Mouse (Mus musculus) limb, embryonic 14.5 days (tissue): ENCODE data around the gene Hist1h2be. TPM values are rescaled to one million over a fixed set of nuclear protein-coding genes. Genes with fewer than 3 reads are reported as not detected.
"Not testable (repeated sequence)": the region's sequence is repeated elsewhere in the genome, so short reads cannot be mapped to it uniquely, and the experiment has no call there.

ENCODE experiments used
- ATAC-seq: fragments of 200-750 bp; cut with Nextera tagmentation; 2 replicates; pipeline ENCODE4 v1.8.0; 2017; ENCODE audit warnings: low read depth, moderate number of reproducible peaks, moderate TSS enrichment; ENCODE audit not compliant: low FRiP score
- DNase-seq: peaks from one replicate; pipeline ENCODE4 v3.0.0-alpha.2; 2015; ENCODE audit warnings: low spot score
- H3K27ac ChIP-seq: fragments of 300-500 bp; sonication (generic); replicated peaks from 2 replicates; pipeline ENCODE4 v1.5.1; 2014; ENCODE audit warnings: low read depth, mild to moderate bottlenecking, low read length, moderate library complexity, mixed read lengths
- H3K27me3 ChIP-seq: fragments of 300-500 bp; sonication (generic); 2 replicates; pipeline ENCODE4 v1.6.1; 2014; ENCODE audit warnings: low read length, mixed read lengths; ENCODE audit not compliant: control insufficient read depth, insufficient read depth
- H3K36me3 ChIP-seq: fragments of 300-500 bp; sonication (generic); 2 replicates; pipeline ENCODE4 v1.6.1; 2014; ENCODE audit warnings: mild to moderate bottlenecking, low read length, moderate library complexity, mixed read lengths; ENCODE audit not compliant: control insufficient read depth, insufficient read depth
- H3K4me1 ChIP-seq: fragments of 300-500 bp; sonication (generic); 2 replicates; pipeline ENCODE4 v1.6.1; 2014; ENCODE audit warnings: antibody characterized with exemption, low read length, mixed read lengths; ENCODE audit not compliant: control insufficient read depth, insufficient read depth
- H3K4me2 ChIP-seq: fragments of 300-500 bp; sonication (generic); replicated peaks from 2 replicates; pipeline ENCODE4 v1.6.1; 2014; ENCODE audit warnings: low read depth, mild to moderate bottlenecking, low read length, moderate library complexity; ENCODE audit not compliant: severe bottlenecking
- H3K4me3 ChIP-seq: fragments of 300-500 bp; sonication (generic); replicated peaks from 2 replicates; pipeline ENCODE4 v1.5.1; 2014; ENCODE audit warnings: low read length
- H3K9ac ChIP-seq: fragments of 300-500 bp; sonication (generic); 2 replicates; pipeline ENCODE4 v1.6.1; 2014; ENCODE audit warnings: mild to moderate bottlenecking, low read depth, low read length, moderate library complexity; ENCODE audit not compliant: severe bottlenecking
- H3K9me3 ChIP-seq: fragments of 300-500 bp; sonication (generic); 2 replicates; pipeline ENCODE4 v1.6.1; 2016; ENCODE audit warnings: low read length; ENCODE audit not compliant: control insufficient read depth
- POLR2A ChIP-seq: fragments of 200-500 bp; IDR thresholded peaks from 2 replicates; pipeline ENCODE4 v1.8.0; 2012; ENCODE audit warnings: inconsistent platforms, mild to moderate bottlenecking, moderate library complexity, borderline replicate concordance; ENCODE audit not compliant: insufficient read depth, insufficient read length; ENCODE audit errors: extremely low read depth
- WGBS: fragments of 180-500 bp; shearing (Covaris S2); extraction: QIAGEN DNeasy Blood & Tissue Kit; methylation state at CpG from one replicate; pipeline ENCODE4 v1.1.7; 2014; 5-methylcytosine and 5-hydroxymethylcytosine counted together
- polyA plus RNA-seq, 2 experiments: library from polyadenylated mRNA; depleted of rRNA in 1 of 2; stranded (reverse) in 1 of 2; unstranded in 1 of 2; fragments of >200 nt; fragmentation: Nextera tagmentation in 1 of 2; extraction: Ambion mirVana in 1 of 2; gene quantifications; 2 replicates each; pipeline versions ENCODE4 v1.2.1 to v1.2.3; 2012 to 2014

Hist1h2be gene
- polyA plus RNA-seq, 2 experiments = 1.5 to 3.0 TPM

- H3K27me3 ChIP-seq = no peaks in the 10 kb centered on the region
- peak; percentile 33; the same call in 1 of the 2 replicates for TF ChIP-seq POLR2A
- H3K9me3 ChIP-seq = no peaks in the 10 kb centered on the region
- ATAC-seq = peak; percentile 89
- peaks cover 13% of the 10 kb centered on the region; the same call in 1 of the 2 replicates for H3K4me1 ChIP-seq
- no peaks in the 10 kb centered on the region for H3K36me3 ChIP-seq
- H3K27ac ChIP-seq = peak within 1 kb of the TSS; percentile 93
- peak within 1 kb of the TSS; percentile 57 for H3K9ac ChIP-seq
- peak within 1 kb of the TSS; percentile 56 for H3K4me2 ChIP-seq
- WGBS = under 1% methylated on average over 17 of the region's 18 CpGs
- peak within 1 kb of the TSS; percentile 40 for H3K4me3 ChIP-seq
- peak; percentile 96 for DNase-seq
Measured at GRCm38 (mm10) chr13:23571022-23571503, 49.9 kb downstream of the Hist1h2be start, which contains the start of the genes Hist1h2ae and Hist1h2bg. TSS of gene Hist1h2ae (minus strand) at chr13:23571220. TSS of gene Hist1h2bg (plus strand) at chr13:23571396.

- not testable (repeated sequence) for DNase-seq, H3K36me3 ChIP-seq, H3K27me3 ChIP-seq, ATAC-seq, H3K9me3 ChIP-seq
- Histone ChIP-seq H3K4me2 (peak overlapping the region; percentile 56), H3K4me3 (peak overlapping the region; percentile 40), H3K9ac (peak overlapping the region; percentile 47; the same call in 1 of the 2 replicates), H3K27ac (peak overlapping the region; percentile 93), H3K4me1 (peaks cover 13% of the 10 kb centered on the region; the same call in 1 of the 2 replicates)
- under 1% methylated on average over 7 of the region's 41 CpGs for WGBS
Measured at GRCm38 (mm10) chr13:23570261-23571021, 50.5 kb downstream of the Hist1h2be start.

GRCm38 (mm10) chr13:23564482-23564881 is 56.4 kb downstream of the Hist1h2be start:
- DNase-seq (no peak), ATAC-seq (no peak)
- TF ChIP-seq POLR2A = no peak
- Histone ChIP-seq H3K9me3 (no peaks in the 10 kb centered on the region), H3K27me3 (no peaks in the 10 kb centered on the region), H3K27ac (peak overlapping the region; percentile 98; the same call in 1 of the 2 replicates), H3K4me2 (no peak overlapping the region), H3K4me3 (no peak overlapping the region), H3K36me3 (no peaks in the 10 kb centered on the region), H3K9ac (no peak overlapping the region), H3K4me1 (0 out of 2 replicates have a peak, but pooled peaks cover 2% of the 10 kb centered on the region)
- 91% methylated on average over 2 of the region's 2 CpGs for WGBS

GRCm38 (mm10) chr13:23562699-23563462 is 58.0 kb downstream of the Hist1h2be start:
- 0 out of 2 replicates have a peak, but pooled peaks cover 2% of the 10 kb centered on the region for H3K4me1 ChIP-seq
- DNase-seq (peak; percentile 84), ATAC-seq (peak; percentile 74)
- H3K9ac ChIP-seq = peak overlapping the region; percentile 51
- H3K4me3 ChIP-seq = peak overlapping the region; percentile 39
- no peaks in the 10 kb centered on the region for H3K27me3 ChIP-seq
- peak overlapping the region; percentile 98 for H3K27ac ChIP-seq
- H3K4me2 ChIP-seq = peak overlapping the region; percentile 64
- TF ChIP-seq POLR2A = no peak
- no peaks in the 10 kb centered on the region for H3K9me3 ChIP-seq
- WGBS = 5% methylated on average over 18 of the region's 18 CpGs
- H3K36me3 ChIP-seq = no peaks in the 10 kb centered on the region
